Mouse (Mus musculus) C2C12 (cell line): ENCODE measurements at regions not wholly inside any gene's neighbourhood (a gene's known extent, or its start where the extent isn't known, plus 50 kb on each side); places are given as distances from the start of the nearest gene placed in this dataset.

Experiments used
- H3K27me3 ChIP-seq: one replicate; pipeline ENCODE4 v1.6.1; 2011; ENCODE audit not compliant: control insufficient read depth, insufficient read depth, insufficient read length
- H3K36me3 ChIP-seq: one replicate; pipeline ENCODE4 v1.6.1; 2011; ENCODE audit not compliant: control insufficient read depth, insufficient read depth
- H3K4me3 ChIP-seq: one replicate; pipeline ENCODE4 v1.5.1; 2011; ENCODE audit warnings: mild to moderate bottlenecking, control low read depth; ENCODE audit not compliant: poor library complexity, insufficient read depth, severe bottlenecking
- H3K79me2 ChIP-seq: one replicate; pipeline ENCODE4 v1.6.1; 2011; ENCODE audit not compliant: control insufficient read depth, insufficient read depth
- H3K79me3 ChIP-seq: one replicate; pipeline ENCODE4 v1.6.1; 2011; ENCODE audit warnings: low read depth, control low read depth
- H3ac ChIP-seq: one replicate; pipeline ENCODE3; 2011; ENCODE audit warnings: low read depth; ENCODE audit not compliant: control insufficient read depth, insufficient read length
- CEBPB ChIP-seq: IDR thresholded peaks from one replicate; pipeline ENCODE4 v1.6.1; 2011; ENCODE audit warnings: low read depth, mild to moderate bottlenecking, control low read depth, moderate library complexity
- CTCF ChIP-seq: IDR thresholded peaks from one replicate; pipeline ENCODE4 v1.5.1; 2011; ENCODE audit not compliant: control insufficient read depth, insufficient read depth, insufficient read length
- FOSL1 ChIP-seq: IDR thresholded peaks from one replicate; pipeline ENCODE4 v1.8.0; 2011; ENCODE audit warnings: mild to moderate bottlenecking, low read length; ENCODE audit not compliant: poor library complexity, insufficient read depth, severe bottlenecking
- MAX ChIP-seq: IDR thresholded peaks from one replicate; pipeline ENCODE4 v1.6.1; 2011; ENCODE audit warnings: mild to moderate bottlenecking, control low read depth
- MYOD1 ChIP-seq: IDR thresholded peaks from one replicate; pipeline ENCODE4 v1.6.1; 2011; ENCODE audit warnings: low read depth; ENCODE audit not compliant: control insufficient read depth, insufficient read length
- MYOG ChIP-seq: IDR thresholded peaks from one replicate; pipeline ENCODE4 v1.6.1; 2011; ENCODE audit not compliant: control insufficient read depth, insufficient read length; ENCODE audit errors: extremely low read depth
- USF1 ChIP-seq: IDR thresholded peaks from one replicate; pipeline ENCODE4 v1.6.1; 2011; ENCODE audit warnings: low read depth, mild to moderate bottlenecking, control low read depth, moderate library complexity

- Histone ChIP-seq H3K79me2 (no peaks in the 10 kb centered on the region), H3K27me3 (no peaks in the 10 kb centered on the region), H3ac (no peak overlapping the region), H3K4me3 (no peak overlapping the region), H3K36me3 (no peaks in the 10 kb centered on the region), H3K79me3 (no peaks in the 10 kb centered on the region)
- no peak for TF ChIP-seq MAX
- no peak for TF ChIP-seq CTCF
- TF ChIP-seq MYOG, result no peak
- TF ChIP-seq MYOD1, result no peak
- TF ChIP-seq CEBPB, result no peak
- TF ChIP-seq USF1, result no peak
- TF ChIP-seq FOSL1, result no peak
Observed at GRCm38 (mm10) chr17:76205082-76205481, 653.3 kb upstream of the Fam98a start.

- Histone ChIP-seq H3K79me2 (no peaks in the 10 kb centered on the region), H3K79me3 (no peaks in the 10 kb centered on the region), H3K27me3 (no peaks in the 10 kb centered on the region), H3K4me3 (no peak overlapping the region), H3K36me3 (no peaks in the 10 kb centered on the region), H3ac (no peak overlapping the region)
- TF ChIP-seq CEBPB, result no peak
- TF ChIP-seq MYOD1, result no peak
- no peak for TF ChIP-seq MYOG
- TF ChIP-seq CTCF, result no peak
- no peak for TF ChIP-seq FOSL1
- no peak for TF ChIP-seq USF1
- TF ChIP-seq MAX, result no peak
Observed at GRCm38 (mm10) chr17:76184813-76185212, 633.1 kb upstream of the Fam98a start.

- Histone ChIP-seq H3K79me2 (no peaks in the 10 kb centered on the region), H3K4me3 (no peak overlapping the region)
Observed at GRCm38 (mm10) chr17:76136660-76137495, 585.1 kb upstream of the Fam98a start.

GRCm38 (mm10) chr17:76134030-76134429 is 582.3 kb upstream of the Fam98a start:
- TF ChIP-seq MYOD1 (no peak), MYOG (no peak), CEBPB (no peak), USF1 (no peak), MAX (no peak), FOSL1 (no peak), CTCF (no peak)
- Histone ChIP-seq H3K27me3 (no peaks in the 10 kb centered on the region), H3K36me3 (no peaks in the 10 kb centered on the region), H3K79me3 (no peaks in the 10 kb centered on the region), H3K79me2 (no peaks in the 10 kb centered on the region), H3ac (no peak overlapping the region), H3K4me3 (no peak overlapping the region)

More at GRCm38 (mm10) chr17:76136660-76137495, 585.1 kb upstream of the Fam98a start:
- TF ChIP-seq MYOG (no peak), CEBPB (no peak), FOSL1 (no peak), MAX (no peak), CTCF (no peak), USF1 (no peak), MYOD1 (no peak)
- H3ac ChIP-seq, result no peak overlapping the region
- H3K36me3 ChIP-seq, result no peaks in the 10 kb centered on the region
- H3K27me3 ChIP-seq, result no peaks in the 10 kb centered on the region
- no peaks in the 10 kb centered on the region for H3K79me3 ChIP-seq

GRCm38 (mm10) chr17:76125260-76125659 is 573.5 kb upstream of the Fam98a start:
- H3ac ChIP-seq, result no peak overlapping the region
- no peak overlapping the region for H3K4me3 ChIP-seq
- TF ChIP-seq FOSL1 (no peak), MYOD1 (peak; percentile 28), USF1 (peak; percentile 70), MAX (peak; percentile 89), CEBPB (no peak), MYOG (no peak), CTCF (no peak)
- no peaks in the 10 kb centered on the region for H3K27me3 ChIP-seq
- H3K36me3 ChIP-seq, result no peaks in the 10 kb centered on the region
- no peaks in the 10 kb centered on the region for H3K79me2 ChIP-seq
- no peaks in the 10 kb centered on the region for H3K79me3 ChIP-seq
